Mouse (Mus musculus) MEL (cell line): ENCODE data around the gene Egfem1. TPM values are rescaled to one million over a fixed set of nuclear protein-coding genes. Genes with fewer than 3 reads are reported as not detected.

Experiments used
- DNase-seq: peaks from one replicate; pipeline ENCODE4 v3.0.0; 2011; ENCODE audit warnings: low read depth, low spot score
- H3K27ac ChIP-seq: 2 replicates; pipeline ENCODE4 v1.5.1; 2012; ENCODE audit warnings: low read depth, mild to moderate bottlenecking, control low read depth, low read length, moderate library complexity; ENCODE audit not compliant: control insufficient read depth
- H3K27me3 ChIP-seq, 2 experiments: fragments of 150-350 bp in 1 of 2; sonication (generic) in 1 of 2; 2 replicates each; pipeline ENCODE4 v1.6.1; 2012; ENCODE audit warnings: low read length in 2 of 2, mild to moderate bottlenecking in 2 of 2, improper control_type of control experiment in 1 of 2, moderate library complexity in 1 of 2; ENCODE audit not compliant: insufficient read depth in 2 of 2, control insufficient read depth in 1 of 2
- H3K36me3 ChIP-seq, 2 experiments: 2 replicates each; pipeline ENCODE4 v1.6.1; 2012 to 2014; ENCODE audit warnings: low read length in 2 of 2, improper control_type of control experiment in 1 of 2, inconsistent platforms in 1 of 2, mild to moderate bottlenecking in 1 of 2; ENCODE audit not compliant: insufficient read depth in 2 of 2, control insufficient read depth in 1 of 2
- H3K4me1 ChIP-seq, 2 experiments: fragments of 150-350 bp in 1 of 2; sonication (generic) in 1 of 2; 2 replicates each; pipeline ENCODE4 v1.6.1; 2012; ENCODE audit warnings: low read length in 2 of 2, improper control_type of control experiment in 1 of 2, mild to moderate bottlenecking in 1 of 2; ENCODE audit not compliant: insufficient read depth in 2 of 2, control insufficient read depth in 1 of 2
- H3K4me3 ChIP-seq, 2 experiments: fragments of 150-350 bp in 1 of 2; sonication (generic) in 1 of 2; 2 replicates each; pipeline ENCODE4 v1.5.1; 2012; ENCODE audit warnings: low read depth in 2 of 2, low read length in 2 of 2, mild to moderate bottlenecking in 2 of 2, moderate library complexity in 2 of 2, control low read depth in 1 of 2, improper control_type of control experiment in 1 of 2; ENCODE audit not compliant: control insufficient read depth in 1 of 2, insufficient read depth in 1 of 2
- H3K79me2 ChIP-seq: 2 replicates; pipeline ENCODE4 v1.6.1; 2012; ENCODE audit warnings: mild to moderate bottlenecking, low read length, moderate library complexity; ENCODE audit not compliant: control insufficient read depth, poor library complexity, insufficient read depth
- H3K9ac ChIP-seq: 2 replicates; pipeline ENCODE4 v1.6.1; 2012; ENCODE audit warnings: low read depth, mild to moderate bottlenecking, control low read depth, low read length, moderate library complexity; ENCODE audit not compliant: control insufficient read depth, poor library complexity, severe bottlenecking
- H3K9me3 ChIP-seq: fragments of 150-350 bp; sonication (generic); replicated peaks from 2 replicates; pipeline ENCODE4 v1.6.1; 2012; ENCODE audit warnings: mild to moderate bottlenecking, low read length, improper control_type of control experiment, moderate library complexity; ENCODE audit not compliant: insufficient read depth
- CHD2 ChIP-seq: IDR thresholded peaks from 2 replicates; pipeline ENCODE4 v1.6.1; 2011; ENCODE audit warnings: low read length, improper control_type of control experiment
- CTCF ChIP-seq, 3 experiments: IDR thresholded peaks in 2 of 3; conservative IDR thresholded peaks in 1 of 3; 2 replicates each; pipeline ENCODE4 v1.5.1; 2011 to 2012; ENCODE audit warnings: low read length in 3 of 3, low read depth in 2 of 3, mild to moderate bottlenecking in 2 of 3, improper control_type of control experiment in 1 of 3, inconsistent platforms in 1 of 3, mixed read lengths in 1 of 3, moderate library complexity in 1 of 3; ENCODE audit not compliant: control insufficient read depth in 1 of 3, insufficient read depth in 1 of 3, poor library complexity in 1 of 3, severe bottlenecking in 1 of 3
- ETS1 ChIP-seq: IDR thresholded peaks from 2 replicates; pipeline ENCODE4 v1.6.1; 2012; ENCODE audit warnings: low read depth, mild to moderate bottlenecking, inconsistent platforms, low read length, improper control_type of control experiment, moderate library complexity
- GABPA ChIP-seq: IDR thresholded peaks from 2 replicates; pipeline ENCODE4 v1.6.1; 2012; ENCODE audit warnings: low read depth, mild to moderate bottlenecking, inconsistent platforms, low read length, improper control_type of control experiment, moderate library complexity
- JUND ChIP-seq: IDR thresholded peaks from 2 replicates; pipeline ENCODE4 v1.6.1; 2011; ENCODE audit warnings: low read depth, mild to moderate bottlenecking, improper control_type of control experiment, low read length
- MAX ChIP-seq: IDR thresholded peaks from 2 replicates; pipeline ENCODE4 v1.6.1; 2011; ENCODE audit warnings: low read length, improper control_type of control experiment
- MAZ ChIP-seq: IDR thresholded peaks from 2 replicates; pipeline ENCODE4 v1.6.1; 2012; ENCODE audit warnings: low read depth, mild to moderate bottlenecking, inconsistent platforms, low read length, improper control_type of control experiment
- MEF2A ChIP-seq: IDR thresholded peaks from 2 replicates; pipeline ENCODE4 v1.6.1; 2014; ENCODE audit warnings: low read depth, mild to moderate bottlenecking, inconsistent platforms, low read length, improper control_type of control experiment; ENCODE audit not compliant: poor library complexity, insufficient replicate concordance, severe bottlenecking; ENCODE audit errors: extremely low read depth
- MXI1 ChIP-seq: IDR thresholded peaks from 2 replicates; pipeline ENCODE4 v1.6.1; 2011; ENCODE audit warnings: mild to moderate bottlenecking, low read depth, low read length, improper control_type of control experiment
- MYC ChIP-seq: IDR thresholded peaks from 2 replicates; pipeline ENCODE4 v1.6.1; 2011; ENCODE audit warnings: low read depth, mild to moderate bottlenecking, low read length, improper control_type of control experiment, moderate library complexity
- NRF1 ChIP-seq: IDR thresholded peaks from 2 replicates; pipeline ENCODE4 v1.6.1; 2014; ENCODE audit warnings: low read depth, mild to moderate bottlenecking, inconsistent platforms, low read length, improper control_type of control experiment, moderate library complexity; ENCODE audit not compliant: poor library complexity, insufficient read depth, severe bottlenecking
- POLR2A ChIP-seq, 2 experiments: IDR thresholded peaks; 2 replicates each; pipeline ENCODE4 v1.6.1; 2011 to 2012; ENCODE audit warnings: low read length in 2 of 2, mild to moderate bottlenecking in 2 of 2, control low read depth in 1 of 2, improper control_type of control experiment in 1 of 2, low read depth in 1 of 2, moderate library complexity in 1 of 2; ENCODE audit not compliant: control insufficient read depth in 1 of 2, insufficient read depth in 1 of 2, poor library complexity in 1 of 2
- POLR2AphosphoS2 ChIP-seq: IDR thresholded peaks from 2 replicates; pipeline ENCODE4 v1.6.1; 2011; ENCODE audit warnings: low read length, improper control_type of control experiment
- POLR2AphosphoS5 ChIP-seq: IDR thresholded peaks from 2 replicates; pipeline ENCODE4 v1.6.1; 2012; ENCODE audit warnings: low read depth, borderline replicate concordance, mild to moderate bottlenecking, inconsistent platforms, low read length, moderate library complexity, mixed read lengths
- SMC3 ChIP-seq: IDR thresholded peaks from 2 replicates; pipeline ENCODE4 v1.6.1; 2011; ENCODE audit warnings: low read depth, low read length, improper control_type of control experiment
- TAL1 ChIP-seq: IDR thresholded peaks from 2 replicates; pipeline ENCODE4 v1.6.1; 2012; ENCODE audit warnings: mild to moderate bottlenecking, inconsistent platforms, low read length, moderate library complexity, mixed read lengths
- TBP ChIP-seq: IDR thresholded peaks from 2 replicates; pipeline ENCODE4 v1.8.0; 2011; ENCODE audit warnings: low read depth, low read length, improper control_type of control experiment
- TCF12 ChIP-seq: IDR thresholded peaks from 2 replicates; pipeline ENCODE4 v1.6.1; 2014; ENCODE audit warnings: low read depth, mild to moderate bottlenecking, inconsistent platforms, low read length, improper control_type of control experiment, moderate library complexity
- UBTF ChIP-seq: IDR thresholded peaks from 2 replicates; pipeline ENCODE4 v1.6.1; 2012; ENCODE audit warnings: low read depth, mild to moderate bottlenecking, inconsistent platforms, low read length, improper control_type of control experiment, moderate library complexity, borderline replicate concordance; ENCODE audit not compliant: insufficient read depth
- USF1 ChIP-seq: IDR thresholded peaks from 2 replicates; pipeline ENCODE4 v1.6.1; 2014; ENCODE audit warnings: low read depth, mild to moderate bottlenecking, inconsistent platforms, low read length, improper control_type of control experiment, moderate library complexity
- USF2 ChIP-seq, 2 experiments: IDR thresholded peaks; 2 replicates each; pipeline ENCODE4 v1.6.1; 2011 to 2012; ENCODE audit warnings: improper control_type of control experiment in 2 of 2, low read length in 2 of 2, borderline replicate concordance in 1 of 2, inconsistent platforms in 1 of 2, low read depth in 1 of 2, mild to moderate bottlenecking in 1 of 2; ENCODE audit not compliant: insufficient read depth in 1 of 2
- ZC3H11A ChIP-seq: IDR thresholded peaks from 2 replicates; pipeline ENCODE4 v1.6.1; 2012; ENCODE audit warnings: low read depth, mild to moderate bottlenecking, inconsistent platforms, low read length, improper control_type of control experiment
- ZMIZ1 ChIP-seq: IDR thresholded peaks from 2 replicates; pipeline ENCODE4 v1.6.1; 2012; ENCODE audit warnings: low read depth, mild to moderate bottlenecking, inconsistent platforms, low read length, improper control_type of control experiment, moderate library complexity
- ZNF384 ChIP-seq: IDR thresholded peaks from 2 replicates; pipeline ENCODE4 v1.6.1; 2012; ENCODE audit warnings: low read depth, mild to moderate bottlenecking, inconsistent platforms, low read length, improper control_type of control experiment
- polyA plus RNA-seq, 2 experiments: library from polyadenylated mRNA; stranded (reverse) in 1 of 2; unstranded in 1 of 2; fragments of >175 nt in 1 of 2; fragments of >200 nt in 1 of 2; gene quantifications; 2 replicates each; pipeline versions ENCODE4 v1.2.1 to v1.2.4; 2012; ENCODE audit warnings: low replicate concordance in 2 of 2, low read depth in 1 of 2; ENCODE audit not compliant: insufficient read length in 2 of 2, insufficient read depth in 1 of 2, missing spikeins in 1 of 2
- total RNA-seq: library from RNA; depleted of rRNA; stranded (reverse); fragments of 300-350 nt; gene quantifications from 2 replicates; pipeline ENCODE4 v1.2.3, GENCODE M21; 2012

Egfem1 gene
- total and polyA plus RNA-seq, 3 experiments = not detected

DNA sequence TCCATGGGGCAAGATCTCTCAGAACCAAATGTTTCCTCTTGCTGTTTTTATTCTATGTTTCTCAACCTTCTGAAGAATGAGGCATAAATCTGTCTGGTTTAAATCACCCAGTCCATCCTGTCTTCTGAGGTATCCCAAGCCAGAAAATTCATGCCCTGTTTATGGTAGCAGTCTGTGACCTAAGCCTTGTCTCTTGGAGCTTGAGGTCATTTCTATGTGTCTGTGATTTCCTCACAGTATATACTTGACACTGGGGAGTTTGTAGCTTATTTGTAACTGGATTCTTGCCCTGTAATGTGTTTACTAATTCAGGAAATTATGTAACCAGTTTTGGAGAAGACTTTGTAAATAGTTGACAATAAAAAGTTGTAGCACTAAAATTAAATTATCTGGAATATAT is 95.2 kb downstream of the Egfem1 start:
- DNase-seq = no peak
- Histone ChIP-seq H3K27ac (no peak overlapping the region), H3K79me2 (no peaks in the 10 kb centered on the region), H3K9ac (no peak overlapping the region), H3K4me1 (no peaks in the 10 kb centered on the region), H3K27me3 (no peaks in the 10 kb centered on the region), H3K9me3 (no peaks in the 10 kb centered on the region), H3K4me3 (no peak overlapping the region), H3K36me3 (no peaks in the 10 kb centered on the region)
- TF ChIP-seq MYC (no peak), ZNF384 (no peak), UBTF (no peak), NRF1 (no peak), ZMIZ1 (no peak), ETS1 (no peak), CTCF (IDR thresholded peaks at IDR 0.05 in 2 of 3, conservative IDR thresholded peaks at IDR 0.05 in 1 of 3; ENCODE audit: control insufficient read depth in 1 of 3, insufficient read depth in 1 of 3, low read depth in 2 of 3, low read length in 3 of 3, poor library complexity in 1 of 3, severe bottlenecking in 1 of 3) (no peak), TBP (no peak), MAZ (no peak), JUND (no peak), SMC3 (no peak), CHD2 (no peak), TCF12 (no peak), ZC3H11A (no peak), USF2 (IDR thresholded peaks at IDR 0.05; ENCODE audit: borderline replicate concordance in 1 of 2, insufficient read depth in 1 of 2, low read depth in 1 of 2, low read length in 2 of 2) (no peak), MAX (no peak)

DNA sequence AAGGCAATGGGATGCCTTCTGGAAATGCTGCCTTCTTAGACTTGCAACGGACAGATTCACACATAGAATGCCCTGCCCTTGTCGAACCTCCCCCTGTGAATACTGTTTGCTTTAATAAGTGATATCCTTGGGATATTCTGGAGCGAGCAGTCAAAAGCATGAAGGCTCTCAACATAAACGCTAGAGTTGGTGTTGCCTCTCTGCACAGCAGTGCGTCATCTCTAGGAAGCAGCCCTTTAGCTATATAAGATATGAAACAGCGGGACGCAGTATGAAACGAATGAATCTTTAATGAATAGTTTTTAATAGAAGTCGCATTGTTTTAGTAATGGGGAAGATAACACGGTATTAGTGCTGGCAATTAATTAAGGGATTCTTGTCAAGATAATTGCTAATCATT is 101.2 kb downstream of the Egfem1 start:
- DNase-seq = no peak
- no peaks in the 10 kb centered on the region for H3K9me3 ChIP-seq
- H3K36me3 ChIP-seq = no peaks in the 10 kb centered on the region
- TF ChIP-seq MEF2A (no peak), POLR2AphosphoS2 (no peak), POLR2A (IDR thresholded peaks at IDR 0.05; ENCODE audit: control insufficient read depth in 1 of 2, insufficient read depth in 1 of 2, low read depth in 1 of 2, low read length in 2 of 2, poor library complexity in 1 of 2) (no peak), NRF1 (no peak), GABPA (no peak), ETS1 (no peak), USF1 (no peak), TAL1 (no peak), MXI1 (no peak), USF2 (IDR thresholded peaks at IDR 0.05; ENCODE audit: borderline replicate concordance in 1 of 2, insufficient read depth in 1 of 2, low read depth in 1 of 2, low read length in 2 of 2) (no peak), POLR2AphosphoS5 (no peak), TCF12 (no peak), SMC3 (no peak), UBTF (no peak), MAZ (no peak)
- H3K4me3 ChIP-seq = no peak overlapping the region
- H3K9ac ChIP-seq = no peak overlapping the region
- no peaks in the 10 kb centered on the region for H3K79me2 ChIP-seq
- no peak overlapping the region for H3K27ac ChIP-seq
- no peaks in the 10 kb centered on the region for H3K27me3 ChIP-seq
- no peaks in the 10 kb centered on the region for H3K4me1 ChIP-seq
